Mouse (Mus musculus): ENCODE data around the gene Zbtb8a. TPM values are rescaled to one million over a fixed set of nuclear protein-coding genes. Genes with fewer than 3 reads are reported as not detected.

Zbtb8a gene
- total and polyA plus RNA-seq, 2 experiments from 2014 or later: 7.0 to 14.0 TPM

DNA sequence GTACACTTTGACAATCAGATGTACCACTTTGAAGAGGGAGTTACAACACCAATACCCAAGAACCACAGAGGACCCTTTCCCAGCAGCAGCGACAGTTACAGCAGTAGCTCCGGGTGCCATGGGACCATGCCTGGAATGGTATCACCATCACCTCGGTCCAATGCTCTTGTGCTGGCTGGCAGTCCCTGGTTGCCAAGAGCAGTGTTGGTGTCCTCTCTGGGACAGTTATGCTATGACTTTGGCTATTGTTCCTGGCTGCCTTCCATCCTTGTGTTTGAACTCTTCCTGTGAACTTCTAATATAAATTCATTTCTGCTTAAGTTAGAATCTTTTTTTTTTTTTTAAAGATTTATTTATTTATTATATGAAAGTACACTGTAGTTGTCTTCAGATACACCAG lies 5.7 kb upstream of the Zbtb8a start:
- H3K27me3 ChIP-seq (ENCODE audit: control insufficient read depth, insufficient read depth, low read length): no peaks in the 10 kb centered on the region
- peak overlapping the region; percentile 0; the same call in 1 of the 2 replicates for H3K4me2 ChIP-seq (ENCODE audit: low read depth, low read length)
- ATAC-seq (ENCODE audit: insufficient read depth, low read depth) (no peak), DNase-seq (ENCODE audit: low spot score) (no peak)
- 0 out of 2 replicates have a peak overlapping the region, but pooled peaks have one; percentile 35 for H3K27ac ChIP-seq (ENCODE audit: low read depth)
- no peaks in the 10 kb centered on the region for H3K4me1 ChIP-seq (ENCODE audit: control insufficient read depth, insufficient read depth)
- no peaks in the 10 kb centered on the region for H3K36me3 ChIP-seq (replicated peaks; ENCODE audit: control insufficient read depth, insufficient read depth, low read length)
- no peaks in the 10 kb centered on the region for H3K9me3 ChIP-seq (replicated peaks; ENCODE audit: control insufficient read depth, low read length)
- no peak for TF ChIP-seq EP300 (IDR thresholded peaks at IDR 0.05; ENCODE audit: low read depth)
- no peak for TF ChIP-seq CTCF (IDR thresholded peaks at IDR 0.05; ENCODE audit: low read depth)
- 76% methylated on average over 3 of the region's 3 CpGs for WGBS
- H3K9ac ChIP-seq (replicated peaks; ENCODE audit: low read depth, low read length): no peak overlapping the region
- H3K4me3 ChIP-seq (ENCODE audit: low read depth, low read length): no peak overlapping the region

- no peaks in the 10 kb centered on the region for H3K36me3 ChIP-seq (replicated peaks; ENCODE audit: control insufficient read depth, insufficient read depth, low read length)
- no peak overlapping the region for H3K4me3 ChIP-seq (ENCODE audit: low read depth, low read length)
- 72% methylated on average over 2 of the region's 2 CpGs for WGBS
- H3K27ac ChIP-seq (ENCODE audit: low read depth): peak overlapping the region; percentile 32; the same call in 1 of the 2 replicates
- H3K9me3 ChIP-seq (replicated peaks; ENCODE audit: control insufficient read depth, low read length): no peaks in the 10 kb centered on the region
- H3K27me3 ChIP-seq (ENCODE audit: control insufficient read depth, insufficient read depth, low read length): no peaks in the 10 kb centered on the region
- peak overlapping the region; percentile 5; the same call in 1 of the 2 replicates for H3K4me2 ChIP-seq (ENCODE audit: low read depth, low read length)
- ATAC-seq (ENCODE audit: insufficient read depth, low read depth) (no peak), DNase-seq (ENCODE audit: low spot score) (no peak)
- TF ChIP-seq EP300 (IDR thresholded peaks at IDR 0.05; ENCODE audit: low read depth): no peak
- H3K4me1 ChIP-seq (ENCODE audit: control insufficient read depth, insufficient read depth): no peaks in the 10 kb centered on the region
- H3K9ac ChIP-seq (replicated peaks; ENCODE audit: low read depth, low read length): no peak overlapping the region
These were observed 4.6 kb upstream of the Zbtb8a start for GRCm38 (mm10) chr4:129382488-129382887.

DNA sequence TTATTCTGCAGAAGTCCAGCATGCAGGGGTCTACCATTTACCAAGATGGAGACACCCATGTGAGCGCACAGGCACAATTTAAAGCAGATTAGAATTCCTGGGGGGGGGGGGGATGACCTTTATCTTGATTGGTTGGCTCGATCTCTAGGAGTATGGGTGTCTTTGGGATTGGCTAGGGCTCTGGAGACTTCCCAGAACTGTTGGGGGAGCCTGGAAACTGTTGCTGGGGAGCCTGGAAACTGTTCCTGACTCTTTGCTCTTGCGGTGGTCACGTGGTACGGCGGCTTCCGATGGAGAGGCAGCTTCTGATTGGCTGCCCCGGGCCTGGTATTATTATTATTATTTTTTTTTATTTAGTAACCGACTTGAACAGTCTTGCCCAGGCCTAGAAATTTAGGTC lies 4.1 kb upstream of the Zbtb8a start:
- Histone ChIP-seq H3K9ac (replicated peaks; ENCODE audit: low read depth, low read length) (no peak overlapping the region), H3K36me3 (replicated peaks; ENCODE audit: control insufficient read depth, insufficient read depth, low read length) (no peaks in the 10 kb centered on the region), H3K27me3 (ENCODE audit: control insufficient read depth, insufficient read depth, low read length) (no peaks in the 10 kb centered on the region), H3K4me3 (ENCODE audit: low read depth, low read length) (no peak overlapping the region), H3K4me1 (ENCODE audit: control insufficient read depth, insufficient read depth) (no peaks in the 10 kb centered on the region), H3K4me2 (ENCODE audit: low read depth, low read length) (no peak overlapping the region), H3K9me3 (replicated peaks; ENCODE audit: control insufficient read depth, low read length) (no peaks in the 10 kb centered on the region), H3K27ac (ENCODE audit: low read depth) (no peak overlapping the region)
- DNase-seq (ENCODE audit: low spot score): no peak
- 84% methylated on average over 9 of the region's 9 CpGs for WGBS
- ATAC-seq (ENCODE audit: insufficient read depth, low read depth): no peak
- TF ChIP-seq CTCF (IDR thresholded peaks at IDR 0.05; ENCODE audit: low read depth) (no peak), EP300 (IDR thresholded peaks at IDR 0.05; ENCODE audit: low read depth) (no peak)

DNA sequence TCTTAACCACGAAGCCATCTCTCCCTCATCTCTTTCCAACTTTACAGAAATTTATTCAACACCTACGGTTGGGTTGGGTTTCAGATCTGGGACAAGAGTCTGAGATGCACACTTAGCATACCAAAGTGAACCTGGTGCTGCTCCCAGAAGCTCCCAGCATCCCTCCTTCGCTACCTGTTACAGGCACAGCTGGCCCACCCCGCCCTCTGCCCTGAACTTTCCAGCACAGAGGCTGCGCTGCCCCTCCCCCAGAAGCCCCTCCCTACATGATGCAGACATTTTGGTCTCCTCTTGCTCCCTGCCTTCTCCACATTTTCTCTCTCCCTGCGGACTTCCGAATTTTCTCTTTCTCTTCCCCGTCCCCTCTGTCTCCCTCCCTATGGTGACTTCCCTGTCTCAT lies 3.2 kb upstream of the Zbtb8a start:
- H3K4me2 ChIP-seq (ENCODE audit: low read depth, low read length): no peak overlapping the region
- no peak overlapping the region for H3K4me3 ChIP-seq (ENCODE audit: low read depth, low read length)
- H3K9ac ChIP-seq (replicated peaks; ENCODE audit: low read depth, low read length): no peak overlapping the region
- TF ChIP-seq CTCF (IDR thresholded peaks at IDR 0.05; ENCODE audit: low read depth): no peak
- no peaks in the 10 kb centered on the region for H3K27me3 ChIP-seq (ENCODE audit: control insufficient read depth, insufficient read depth, low read length)
- no peaks in the 10 kb centered on the region for H3K9me3 ChIP-seq (replicated peaks; ENCODE audit: control insufficient read depth, low read length)
- H3K36me3 ChIP-seq (replicated peaks; ENCODE audit: control insufficient read depth, insufficient read depth, low read length): no peaks in the 10 kb centered on the region
- DNase-seq (ENCODE audit: low spot score): no peak
- H3K4me1 ChIP-seq (ENCODE audit: control insufficient read depth, insufficient read depth): no peaks in the 10 kb centered on the region
- H3K27ac ChIP-seq (ENCODE audit: low read depth): no peak overlapping the region
- WGBS: 84% methylated on average over 8 of the region's 8 CpGs
- ATAC-seq (ENCODE audit: insufficient read depth, low read depth): no peak

- no peak for DNase-seq (ENCODE audit: low spot score)
- no peaks in the 10 kb centered on the region for H3K27me3 ChIP-seq (ENCODE audit: control insufficient read depth, insufficient read depth, low read length)
- no peak overlapping the region for H3K4me2 ChIP-seq (ENCODE audit: low read depth, low read length)
- H3K4me3 ChIP-seq (ENCODE audit: low read depth, low read length): no peak overlapping the region
- no peaks in the 10 kb centered on the region for H3K36me3 ChIP-seq (replicated peaks; ENCODE audit: control insufficient read depth, insufficient read depth, low read length)
- no peak for ATAC-seq (ENCODE audit: insufficient read depth, low read depth)
- no peak overlapping the region for H3K27ac ChIP-seq (ENCODE audit: low read depth)
- H3K9ac ChIP-seq (replicated peaks; ENCODE audit: low read depth, low read length): no peak overlapping the region
- 66% methylated on average over 3 of the region's 3 CpGs for WGBS
- H3K9me3 ChIP-seq (replicated peaks; ENCODE audit: control insufficient read depth, low read length): no peaks in the 10 kb centered on the region
- TF ChIP-seq CTCF (IDR thresholded peaks at IDR 0.05; ENCODE audit: low read depth) (no peak), EP300 (IDR thresholded peaks at IDR 0.05; ENCODE audit: low read depth) (no peak)
- no peaks in the 10 kb centered on the region for H3K4me1 ChIP-seq (ENCODE audit: control insufficient read depth, insufficient read depth)
These were observed 1.9 kb upstream of the Zbtb8a start for GRCm38 (mm10) chr4:129379805-129380204.

GRCm38 (mm10) chr4:129376961-129377545 lies 863 bp downstream of the Zbtb8a start:
- peak overlapping the region; percentile 89 for H3K4me3 ChIP-seq (ENCODE audit: low read depth, low read length)
- peak; percentile 69 for ATAC-seq (ENCODE audit: insufficient read depth, low read depth)

More at GRCm38 (mm10) chr4:129376961-129377545, 863 bp downstream of the Zbtb8a start:
- H3K36me3 ChIP-seq (replicated peaks; ENCODE audit: control insufficient read depth, insufficient read depth, low read length): no peaks in the 10 kb centered on the region
- no peaks in the 10 kb centered on the region for H3K4me1 ChIP-seq (ENCODE audit: control insufficient read depth, insufficient read depth)
- TF ChIP-seq CTCF (IDR thresholded peaks at IDR 0.05; ENCODE audit: low read depth): no peak
- no peak for TF ChIP-seq EP300 (IDR thresholded peaks at IDR 0.05; ENCODE audit: low read depth)
- peak overlapping the region; percentile 93 for H3K4me2 ChIP-seq (ENCODE audit: low read depth, low read length)
- H3K27ac ChIP-seq (ENCODE audit: low read depth): peak overlapping the region; percentile 81
- peak overlapping the region; percentile 92 for H3K9ac ChIP-seq (replicated peaks; ENCODE audit: low read depth, low read length)
- peak; percentile 34 for DNase-seq (ENCODE audit: low spot score)
- WGBS: under 1% methylated on average over 61 of the region's 68 CpGs
- no peaks in the 10 kb centered on the region for H3K9me3 ChIP-seq (replicated peaks; ENCODE audit: control insufficient read depth, low read length)
- no peaks in the 10 kb centered on the region for H3K27me3 ChIP-seq (ENCODE audit: control insufficient read depth, insufficient read depth, low read length)

All from heart, postnatal 0 days (tissue).